Mouse (Mus musculus) hindbrain, embryonic 14.5 days (tissue): ENCODE data around the gene Zfp709. TPM values are rescaled to one million over a fixed set of nuclear protein-coding genes. Genes with fewer than 3 reads are reported as not detected.
"Not testable (repeated sequence)": the region's sequence is repeated elsewhere in the genome, so short reads cannot be mapped to it uniquely, and the experiment has no call there.

Experiments used
- ATAC-seq: fragments of 200-750 bp; cut with Nextera tagmentation; 2 replicates; pipeline ENCODE4 v1.8.0; 2017; ENCODE audit warnings: moderate number of reproducible peaks, mild to moderate bottlenecking, moderate TSS enrichment, moderate library complexity; ENCODE audit not compliant: low FRiP score
- DNase-seq: peaks from one replicate; pipeline ENCODE4 v3.0.0-alpha.2; 2015; ENCODE audit warnings: low spot score
- H3K27ac ChIP-seq: fragments of 300-500 bp; sonication (generic); 2 replicates; pipeline ENCODE4 v1.5.1; 2014; ENCODE audit warnings: mild to moderate bottlenecking, moderate library complexity
- H3K27me3 ChIP-seq: fragments of 300-500 bp; sonication (generic); 2 replicates; pipeline ENCODE4 v1.6.1; 2014; ENCODE audit warnings: mild to moderate bottlenecking, low read length, mixed read lengths; ENCODE audit not compliant: control insufficient read depth, insufficient read depth
- H3K36me3 ChIP-seq: fragments of 300-500 bp; sonication (generic); replicated peaks from 2 replicates; pipeline ENCODE4 v1.6.1; 2014; ENCODE audit not compliant: control insufficient read depth, insufficient read depth
- H3K4me1 ChIP-seq: fragments of 300-500 bp; sonication (generic); replicated peaks from 2 replicates; pipeline ENCODE4 v1.6.1; 2014; ENCODE audit warnings: antibody characterized with exemption, low read length, mixed read lengths; ENCODE audit not compliant: control insufficient read depth, insufficient read depth
- H3K4me2 ChIP-seq: fragments of 300-500 bp; sonication (generic); replicated peaks from 2 replicates; pipeline ENCODE4 v1.6.1; 2014; ENCODE audit warnings: mild to moderate bottlenecking, moderate library complexity
- H3K4me3 ChIP-seq: fragments of 300-500 bp; sonication (generic); replicated peaks from 2 replicates; pipeline ENCODE4 v1.5.1; 2014; ENCODE audit warnings: mild to moderate bottlenecking, low read length
- H3K9ac ChIP-seq: fragments of 300-500 bp; sonication (generic); 2 replicates; pipeline ENCODE4 v1.6.1; 2014
- H3K9me3 ChIP-seq: fragments of 300-500 bp; sonication (generic); 2 replicates; pipeline ENCODE4 v1.6.1; 2016; ENCODE audit warnings: low read length; ENCODE audit not compliant: control insufficient read depth
- WGBS: fragments of 180-500 bp; shearing (Covaris S2); extraction: QIAGEN DNeasy Blood & Tissue Kit; methylation state at CpG from one replicate; pipeline ENCODE4 v1.1.7; 2014; 5-methylcytosine and 5-hydroxymethylcytosine counted together
- polyA plus RNA-seq: library from polyadenylated mRNA; unstranded; fragments of >200 nt; fragmentation: Nextera tagmentation; extraction: Ambion mirVana; gene quantifications from 2 replicates; pipeline ENCODE4 v1.2.1, GENCODE M21; 2014

Zfp709 gene
- polyA plus RNA-seq, 1 experiment from 2014 or later: 9.8 TPM

DNA sequence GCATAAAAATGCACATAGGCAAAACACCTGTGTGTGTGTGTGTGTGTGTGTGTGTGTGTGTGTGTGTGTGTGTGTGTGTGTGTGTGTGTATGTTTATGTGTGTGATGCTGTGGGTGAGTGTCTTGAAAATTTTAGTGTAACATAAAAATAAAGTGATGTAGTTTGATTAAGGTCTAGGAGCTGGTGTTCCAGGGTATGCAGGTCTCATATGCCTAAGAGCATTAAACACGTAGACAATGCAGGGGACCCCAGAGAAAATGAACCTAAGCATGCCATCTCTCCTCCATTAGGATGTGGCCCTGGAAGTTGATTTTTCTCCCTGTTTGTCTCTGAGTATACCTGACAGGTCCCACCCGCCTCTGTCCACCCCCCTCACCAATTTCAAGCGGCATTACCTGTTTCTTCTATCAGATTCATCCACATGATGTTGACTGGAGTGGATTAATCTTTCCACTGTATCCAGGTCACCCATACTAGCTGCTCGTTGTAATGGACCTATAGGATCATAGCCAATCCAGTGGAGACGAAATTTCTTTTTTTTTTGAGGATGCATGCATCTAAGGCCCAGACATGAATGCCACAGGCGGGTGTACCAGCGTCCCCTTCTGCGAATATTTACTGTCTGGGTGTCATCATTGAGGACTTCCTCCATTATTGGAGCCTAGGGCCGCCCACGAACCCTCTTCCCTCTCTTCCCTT is 25.0 kb upstream of the Zfp709 start:
- H3K36me3 ChIP-seq, H3K9ac ChIP-seq, H3K4me1 ChIP-seq, H3K9me3 ChIP-seq, DNase-seq, H3K4me2 ChIP-seq, H3K4me3 ChIP-seq, H3K27me3 ChIP-seq, H3K27ac ChIP-seq: not testable (repeated sequence)
- ATAC-seq: peak; percentile 53
- WGBS: 81% methylated on average over 7 of the region's 10 CpGs

GRCm38 (mm10) chr8:71857364-71857763 is 24.5 kb upstream of the Zfp709 start:
- DNase-seq, H3K9me3 ChIP-seq, H3K4me3 ChIP-seq, H3K4me1 ChIP-seq, H3K4me2 ChIP-seq, H3K36me3 ChIP-seq, H3K9ac ChIP-seq, H3K27me3 ChIP-seq, H3K27ac ChIP-seq: not testable (repeated sequence)
- ATAC-seq: peak; percentile 73; the same call in 1 of the 2 replicates
- WGBS: 77% methylated on average over 2 of the region's 2 CpGs

DNA sequence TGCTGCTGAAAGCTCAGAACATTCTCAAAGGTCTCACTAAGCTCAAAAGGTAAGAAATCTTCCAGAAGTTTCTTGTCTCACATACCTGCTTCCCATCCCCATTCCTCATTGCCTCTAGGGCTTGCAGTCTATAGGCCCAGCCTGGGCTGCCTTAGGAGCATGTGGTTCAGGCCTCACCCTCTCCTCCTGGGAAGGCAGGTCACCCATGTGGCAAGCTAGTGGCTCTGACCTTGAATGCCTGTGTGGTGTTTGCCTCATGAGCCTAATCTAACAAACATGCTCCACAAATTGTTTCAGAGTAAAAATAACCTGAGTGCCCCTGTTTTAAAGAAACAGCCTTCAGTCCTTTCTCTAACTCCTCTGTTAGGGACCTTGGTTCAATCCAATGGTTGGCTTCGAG is 20.3 kb upstream of the Zfp709 start:
- ATAC-seq, H3K9ac ChIP-seq, H3K4me3 ChIP-seq, H3K4me1 ChIP-seq, DNase-seq, H3K27me3 ChIP-seq, H3K4me2 ChIP-seq, H3K36me3 ChIP-seq, H3K27ac ChIP-seq, H3K9me3 ChIP-seq: not testable (repeated sequence)
- 76% methylated on average over 1 of the region's 1 CpGs for WGBS

DNA sequence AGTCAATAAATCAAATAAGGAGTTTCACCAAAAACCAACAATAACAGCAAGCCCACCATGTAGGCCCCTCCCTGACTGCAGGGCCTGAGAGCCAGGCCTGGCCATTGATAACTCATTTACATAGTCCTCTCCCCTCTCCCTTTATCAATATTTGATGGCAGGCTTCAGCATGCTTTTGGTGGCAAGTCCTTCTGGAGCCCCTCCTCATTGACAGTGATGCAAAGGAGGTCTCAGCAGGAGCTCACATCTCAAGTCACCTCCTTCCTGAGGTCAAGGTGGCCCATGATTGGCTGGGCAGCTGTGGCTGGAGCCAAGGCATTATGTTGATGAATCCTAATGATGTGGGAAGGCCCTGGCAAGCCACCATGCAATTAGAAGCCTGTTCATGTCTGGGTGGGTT is 19.8 kb upstream of the Zfp709 start:
- DNase-seq, H3K9me3 ChIP-seq: not testable (repeated sequence)

GRCm38 (mm10) chr8:71900666-71901065 is 18.8 kb downstream of the Zfp709 start:
- not testable (repeated sequence) for H3K9me3 ChIP-seq, H3K4me2 ChIP-seq, H3K9ac ChIP-seq, H3K4me1 ChIP-seq, H3K36me3 ChIP-seq, ATAC-seq, H3K4me3 ChIP-seq, DNase-seq, H3K27ac ChIP-seq, H3K27me3 ChIP-seq
- WGBS: 37% methylated on average over 11 of the region's 11 CpGs

More for the DNA sequence above, 19.8 kb upstream of the Zfp709 start:
- not testable (repeated sequence) for H3K9ac ChIP-seq, H3K4me1 ChIP-seq, H3K27me3 ChIP-seq, ATAC-seq, H3K4me2 ChIP-seq, H3K4me3 ChIP-seq, H3K27ac ChIP-seq, H3K36me3 ChIP-seq

DNA sequence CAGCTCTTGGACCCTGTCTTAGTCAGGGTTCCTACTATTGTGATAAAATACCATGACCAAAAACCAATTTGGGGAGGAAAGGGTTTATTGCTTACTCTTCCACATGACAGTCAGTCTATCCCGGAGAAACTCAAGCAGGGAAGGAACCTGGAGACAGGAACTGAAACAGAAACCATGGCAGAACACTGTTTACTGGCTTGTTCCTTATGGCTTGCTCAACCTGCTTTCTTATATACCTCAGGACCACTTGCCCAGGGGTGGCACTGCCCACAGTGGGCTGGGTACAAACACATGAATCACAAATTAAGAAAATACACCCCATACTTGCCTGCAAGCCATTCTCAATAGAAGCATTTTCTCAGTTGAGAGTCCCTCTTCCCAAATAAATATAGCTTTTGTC is 21.3 kb downstream of the Zfp709 start:
- not testable (repeated sequence) for H3K4me1 ChIP-seq, H3K9ac ChIP-seq, H3K36me3 ChIP-seq, H3K27ac ChIP-seq, H3K4me2 ChIP-seq, H3K27me3 ChIP-seq, H3K9me3 ChIP-seq, H3K4me3 ChIP-seq, ATAC-seq, DNase-seq
- 87% methylated on average over 1 of the region's 1 CpGs for WGBS

DNA sequence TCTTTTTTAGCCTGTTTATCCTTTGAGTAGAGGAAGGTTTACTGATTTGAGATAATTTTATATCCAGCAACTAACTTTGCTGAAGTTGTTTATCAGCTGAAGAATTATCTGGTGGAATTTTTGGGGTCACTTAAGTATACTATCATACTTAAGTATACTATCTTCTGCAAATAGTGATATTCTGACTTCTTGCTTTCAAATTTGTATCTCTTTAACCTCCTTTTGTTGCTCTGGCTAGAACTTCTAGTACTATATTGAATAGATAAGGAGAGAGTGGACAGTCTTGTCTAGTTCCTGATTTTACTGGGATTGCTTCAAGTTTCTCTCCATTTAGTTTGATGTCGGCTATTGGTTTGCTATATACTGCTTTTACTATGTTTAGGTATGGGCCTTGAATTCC is 25.0 kb downstream of the Zfp709 start:
- 97% methylated on average over 1 of the region's 1 CpGs for WGBS
- H3K4me3 ChIP-seq: no peak overlapping the region
- ATAC-seq (no peak), DNase-seq (no peak)
- H3K9ac ChIP-seq: no peak overlapping the region
- H3K27ac ChIP-seq: no peak overlapping the region
- H3K4me1 ChIP-seq: peaks cover 15% of the 10 kb centered on the region
- H3K27me3 ChIP-seq: no peaks in the 10 kb centered on the region
- no peak overlapping the region for H3K4me2 ChIP-seq
- H3K9me3 ChIP-seq: no peaks in the 10 kb centered on the region
- no peaks in the 10 kb centered on the region for H3K36me3 ChIP-seq

DNA sequence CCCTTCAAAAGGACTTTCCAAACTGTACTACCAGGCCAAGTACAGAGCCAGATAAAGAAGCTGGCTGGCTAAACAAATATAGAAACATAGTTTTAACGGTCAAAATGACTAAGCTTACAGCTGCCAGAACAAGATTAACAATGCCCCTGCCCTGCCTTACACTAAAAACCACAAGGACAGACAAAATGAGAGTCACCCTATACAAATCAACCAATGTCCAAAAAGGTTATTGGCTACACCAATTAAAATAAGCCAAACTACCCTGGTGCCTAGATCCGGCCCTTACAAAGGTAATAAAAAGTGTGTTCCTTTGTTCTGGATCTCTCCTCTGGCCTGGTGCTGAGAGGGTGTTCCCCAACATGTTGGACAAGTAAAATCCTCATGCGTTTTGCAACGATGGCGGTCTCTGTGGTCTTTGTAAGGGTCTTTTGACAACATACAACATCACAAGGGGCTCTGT is 26.0 kb downstream of the Zfp709 start:
- 0 out of 2 replicates have a peak overlapping the region, but pooled peaks have one; percentile 75 for H3K9ac ChIP-seq
- H3K4me3 ChIP-seq: peak overlapping the region; percentile 54
- no peaks in the 10 kb centered on the region for H3K9me3 ChIP-seq
- DNase-seq (no peak), ATAC-seq (no peak)
- H3K27ac ChIP-seq: peak overlapping the region; percentile 96
- H3K4me1 ChIP-seq: peaks cover 15% of the 10 kb centered on the region
- no peaks in the 10 kb centered on the region for H3K27me3 ChIP-seq
- no peaks in the 10 kb centered on the region for H3K36me3 ChIP-seq
- WGBS: 93% methylated on average over 5 of the region's 5 CpGs
- peak overlapping the region; percentile 68 for H3K4me2 ChIP-seq

- WGBS: 4% methylated on average over 47 of the region's 47 CpGs
These were observed 26.8 kb downstream of the Zfp709 start, which contains the start of the genes Zfp882 and Zfp617 for GRCm38 (mm10) chr8:71908309-71909261. TSS of gene Zfp882 (plus strand) at chr8:71908608. TSS of gene Zfp617 (plus strand) at chr8:71908635.

More at GRCm38 (mm10) chr8:71908309-71909261, 26.8 kb downstream of the Zfp709 start, which contains the start of the genes Zfp882 and Zfp617:
- peaks cover 15% of the 10 kb centered on the region for H3K4me1 ChIP-seq
- H3K36me3 ChIP-seq: peaks cover under 1% of the 10 kb centered on the region; the same call in 1 of the 2 replicates
- H3K27me3 ChIP-seq: no peaks in the 10 kb centered on the region
- H3K4me2 ChIP-seq: peak within 1 kb of the TSS; percentile 68
- peak within 1 kb of the TSS; percentile 54 for H3K4me3 ChIP-seq
- peak within 1 kb of the TSS; percentile 96 for H3K27ac ChIP-seq
- peak; percentile 86 for DNase-seq
- H3K9ac ChIP-seq: peak within 1 kb of the TSS; percentile 75
- ATAC-seq: peak; percentile 96
- no peaks in the 10 kb centered on the region for H3K9me3 ChIP-seq
